Mouse (Mus musculus): ENCODE data around the gene Gsdme.

Gsdme gene

GRCm38 (mm10) chr6:50261201-50261921, 2.3 kb downstream of the Gsdme start:
- no peaks in the 10 kb centered on the region for H3K36me3 ChIP-seq (ENCODE audit: insufficient read depth, low read length)
- peak overlapping the region; percentile 76 for H3K4me3 ChIP-seq (replicated peaks; ENCODE audit: low read length)
- no peaks in the 10 kb centered on the region for H3K9me3 ChIP-seq (ENCODE audit: low read length)
- peaks cover 38% of the 10 kb centered on the region for H3K27me3 ChIP-seq (ENCODE audit: insufficient read depth, low read length)
- peaks cover 27% of the 10 kb centered on the region for H3K4me1 ChIP-seq (replicated peaks; ENCODE audit: low read depth, low read length)
- no peak for TF ChIP-seq POU5F1 (IDR thresholded peaks at IDR 0.05; ENCODE audit: borderline replicate concordance, low read length)
- TF ChIP-seq NANOG (IDR thresholded peaks at IDR 0.05; ENCODE audit: borderline replicate concordance, low read length) = no peak
- no peak for TF ChIP-seq CTCF (conservative IDR thresholded peaks at IDR 0.05; ENCODE audit: low read length)

GRCm38 (mm10) chr6:50255356-50255755, 8.3 kb downstream of the Gsdme start:
- Histone ChIP-seq H3K4me3 (replicated peaks; ENCODE audit: low read length) (no peak overlapping the region), H3K27me3 (ENCODE audit: insufficient read depth, low read length) (peaks cover 9% of the 10 kb centered on the region; the same call in 1 of the 2 replicates), H3K9me3 (ENCODE audit: low read length) (no peaks in the 10 kb centered on the region), H3K4me1 (replicated peaks; ENCODE audit: low read depth, low read length) (peaks cover 8% of the 10 kb centered on the region), H3K36me3 (ENCODE audit: insufficient read depth, low read length) (no peaks in the 10 kb centered on the region)
- no peak for TF ChIP-seq CTCF (conservative IDR thresholded peaks at IDR 0.05; ENCODE audit: low read length)
- no peak for TF ChIP-seq NANOG (IDR thresholded peaks at IDR 0.05; ENCODE audit: borderline replicate concordance, low read length)
- no peak for TF ChIP-seq POU5F1 (IDR thresholded peaks at IDR 0.05; ENCODE audit: borderline replicate concordance, low read length)

GRCm38 (mm10) chr6:50254723-50255184, 8.9 kb downstream of the Gsdme start:
- 0 out of 2 replicates have a peak, but pooled peaks cover 2% of the 10 kb centered on the region for H3K4me1 ChIP-seq (replicated peaks; ENCODE audit: low read depth, low read length)
- no peaks in the 10 kb centered on the region for H3K36me3 ChIP-seq (ENCODE audit: insufficient read depth, low read length)
- H3K9me3 ChIP-seq (ENCODE audit: low read length) = no peaks in the 10 kb centered on the region
- peaks cover 6% of the 10 kb centered on the region; the same call in 1 of the 2 replicates for H3K27me3 ChIP-seq (ENCODE audit: insufficient read depth, low read length)
- TF ChIP-seq NANOG (IDR thresholded peaks at IDR 0.05; ENCODE audit: borderline replicate concordance, low read length) (no peak), POU5F1 (IDR thresholded peaks at IDR 0.05; ENCODE audit: borderline replicate concordance, low read length) (no peak), CTCF (conservative IDR thresholded peaks at IDR 0.05; ENCODE audit: low read length) (no peak)
- H3K4me3 ChIP-seq (replicated peaks; ENCODE audit: low read length) = no peak overlapping the region

DNA sequence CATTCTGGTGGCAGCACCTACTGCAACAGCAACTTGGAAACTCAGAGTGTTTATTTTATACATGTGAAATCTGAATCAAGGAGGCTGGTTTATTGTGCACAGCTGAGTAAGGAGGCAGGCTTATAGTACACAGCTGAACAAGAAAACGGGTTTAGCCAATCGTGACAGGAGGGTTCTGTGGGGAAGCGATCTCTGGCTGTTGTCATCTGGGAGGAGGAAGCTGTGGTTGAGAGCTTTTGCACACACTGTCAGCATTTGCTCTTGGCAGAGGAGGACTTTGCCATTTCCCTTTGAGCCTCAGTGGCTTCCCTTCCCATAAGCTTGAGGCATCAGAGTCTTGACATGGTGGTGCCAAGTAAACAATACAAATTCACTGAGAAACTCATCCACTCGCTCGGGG, 11.0 kb downstream of the Gsdme start:
- no peaks in the 10 kb centered on the region for H3K4me1 ChIP-seq (replicated peaks; ENCODE audit: low read depth, low read length)
- no peak for TF ChIP-seq CTCF (conservative IDR thresholded peaks at IDR 0.05; ENCODE audit: low read length)
- TF ChIP-seq POU5F1 (IDR thresholded peaks at IDR 0.05; ENCODE audit: borderline replicate concordance, low read length) = no peak
- no peak for TF ChIP-seq NANOG (IDR thresholded peaks at IDR 0.05; ENCODE audit: borderline replicate concordance, low read length)
- H3K27me3 ChIP-seq (ENCODE audit: insufficient read depth, low read length) = peaks cover 4% of the 10 kb centered on the region; the same call in 1 of the 2 replicates
- no peaks in the 10 kb centered on the region for H3K9me3 ChIP-seq (ENCODE audit: low read length)
- H3K4me3 ChIP-seq (replicated peaks; ENCODE audit: low read length) = no peak overlapping the region
- H3K36me3 ChIP-seq (ENCODE audit: insufficient read depth, low read length) = no peaks in the 10 kb centered on the region

DNA sequence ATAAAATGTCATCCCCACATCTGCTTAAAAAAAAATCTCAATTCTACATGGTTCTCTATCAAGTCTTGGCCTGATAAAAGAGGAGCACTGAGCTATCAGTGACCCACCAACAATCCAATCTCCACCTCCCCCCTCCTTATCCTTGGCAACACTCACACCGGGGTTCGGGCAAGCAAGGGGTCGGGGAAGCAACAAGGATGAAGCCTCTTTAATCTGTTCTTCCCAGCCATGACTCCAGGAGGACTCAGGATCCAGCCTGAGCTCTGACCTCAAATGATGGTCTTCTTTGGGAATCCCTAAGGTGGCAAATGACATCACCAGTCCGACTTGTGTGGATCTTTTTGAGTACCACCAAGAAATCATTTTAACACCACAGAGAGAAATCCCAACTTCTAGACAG, 15.9 kb downstream of the Gsdme start:
- H3K9me3 ChIP-seq (ENCODE audit: low read length) = no peaks in the 10 kb centered on the region
- no peaks in the 10 kb centered on the region for H3K4me1 ChIP-seq (replicated peaks; ENCODE audit: low read depth, low read length)
- H3K36me3 ChIP-seq (ENCODE audit: insufficient read depth, low read length) = no peaks in the 10 kb centered on the region
- TF ChIP-seq NANOG (IDR thresholded peaks at IDR 0.05; ENCODE audit: borderline replicate concordance, low read length) (no peak), CTCF (conservative IDR thresholded peaks at IDR 0.05; ENCODE audit: low read length) (no peak), POU5F1 (IDR thresholded peaks at IDR 0.05; ENCODE audit: borderline replicate concordance, low read length) (no peak)
- H3K27me3 ChIP-seq (ENCODE audit: insufficient read depth, low read length) = no peaks in the 10 kb centered on the region
- H3K4me3 ChIP-seq (replicated peaks; ENCODE audit: low read length) = no peak overlapping the region

GRCm38 (mm10) chr6:50247356-50247755, 16.3 kb downstream of the Gsdme start:
- Histone ChIP-seq H3K9me3 (ENCODE audit: low read length) (no peaks in the 10 kb centered on the region), H3K36me3 (ENCODE audit: insufficient read depth, low read length) (no peaks in the 10 kb centered on the region), H3K4me1 (replicated peaks; ENCODE audit: low read depth, low read length) (no peaks in the 10 kb centered on the region), H3K4me3 (replicated peaks; ENCODE audit: low read length) (no peak overlapping the region), H3K27me3 (ENCODE audit: insufficient read depth, low read length) (no peaks in the 10 kb centered on the region)
- no peak for TF ChIP-seq POU5F1 (IDR thresholded peaks at IDR 0.05; ENCODE audit: borderline replicate concordance, low read length)
- no peak for TF ChIP-seq NANOG (IDR thresholded peaks at IDR 0.05; ENCODE audit: borderline replicate concordance, low read length)

- Histone ChIP-seq H3K4me3 (replicated peaks; ENCODE audit: low read length) (no peak overlapping the region), H3K36me3 (ENCODE audit: insufficient read depth, low read length) (no peaks in the 10 kb centered on the region), H3K4me1 (replicated peaks; ENCODE audit: low read depth, low read length) (peaks cover 4% of the 10 kb centered on the region; the same call in 1 of the 2 replicates), H3K9me3 (ENCODE audit: low read length) (no peaks in the 10 kb centered on the region), H3K27me3 (ENCODE audit: insufficient read depth, low read length) (no peaks in the 10 kb centered on the region)
- TF ChIP-seq NANOG (IDR thresholded peaks at IDR 0.05; ENCODE audit: borderline replicate concordance, low read length) (no peak), CTCF (conservative IDR thresholded peaks at IDR 0.05; ENCODE audit: low read length) (no peak), POU5F1 (IDR thresholded peaks at IDR 0.05; ENCODE audit: borderline replicate concordance, low read length) (no peak)
These were observed 18.7 kb downstream of the Gsdme start for GRCm38 (mm10) chr6:50244967-50245366.

DNA sequence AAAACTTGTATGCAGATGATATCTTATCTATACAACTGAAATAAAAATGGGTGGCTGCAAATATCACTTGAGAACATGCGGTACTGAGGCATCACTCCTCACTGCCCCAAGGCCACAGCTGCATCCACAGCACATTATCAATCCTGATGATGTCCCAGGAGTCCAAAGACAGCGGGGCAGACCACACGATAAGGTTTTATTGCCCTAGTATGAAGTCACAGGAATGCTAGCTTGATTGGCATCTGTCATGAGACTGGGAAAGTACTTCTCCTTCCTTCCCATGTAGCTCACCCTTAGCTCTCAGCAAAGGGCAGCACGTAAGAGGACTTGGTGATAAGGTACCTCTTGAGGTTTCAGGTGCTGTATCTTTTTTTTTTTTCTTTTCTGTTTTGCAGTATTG, 19.5 kb downstream of the Gsdme start:
- Histone ChIP-seq H3K9me3 (ENCODE audit: low read length) (no peaks in the 10 kb centered on the region), H3K4me1 (replicated peaks; ENCODE audit: low read depth, low read length) (peaks cover 4% of the 10 kb centered on the region; the same call in 1 of the 2 replicates), H3K4me3 (replicated peaks; ENCODE audit: low read length) (no peak overlapping the region), H3K27me3 (ENCODE audit: insufficient read depth, low read length) (no peaks in the 10 kb centered on the region), H3K36me3 (ENCODE audit: insufficient read depth, low read length) (no peaks in the 10 kb centered on the region)
- TF ChIP-seq POU5F1 (IDR thresholded peaks at IDR 0.05; ENCODE audit: borderline replicate concordance, low read length) (no peak), CTCF (conservative IDR thresholded peaks at IDR 0.05; ENCODE audit: low read length) (no peak), NANOG (IDR thresholded peaks at IDR 0.05; ENCODE audit: borderline replicate concordance, low read length) (no peak)

Data from E14TG2a.4 (cell line).